9 mouse cellular contexts compared by ENCODE assay signal in genomic region chr10:97159831-97160575, GRCm38 (mm10).
DNase-seq lines count a peak whose midpoint lies in the region; ATAC-seq and TF ChIP-seq lines count a peak whose summit lies in the region.
"Had no signal": no experiment of that assay in that cellular context is flagged by ENCODE, and none has a peak within 500 bp of the region (broad histone marks: within the 10 kb centered on the region; RNA-seq: fewer than 3 reads in every experiment).

No protein-coding gene starts in this region.

- no peaks in the 10 kb centered on the region for H3K9me3 ChIP-seq in E14TG2a.4 (ENCODE audit: low read length)
- no peaks in the 10 kb centered on the region for H3K9me3 ChIP-seq in heart, embryonic 13.5 days
- H3K9me3 ChIP-seq in neural tube, embryonic 13.5 days: no peaks in the 10 kb centered on the region

- no peak overlapping the region for H3K4me3 ChIP-seq in kidney, adult 2 months (ENCODE audit: insufficient read depth, low read depth, low read length)
- no peak overlapping the region for H3K4me3 ChIP-seq in E14TG2a.4 (replicated peaks; ENCODE audit: low read length)
- H3K4me3 ChIP-seq in heart, embryonic 13.5 days: no peak overlapping the region
- no peak overlapping the region for H3K4me3 ChIP-seq in neural tube, embryonic 13.5 days

- H3K27me3 ChIP-seq in kidney, adult 2 months (replicated peaks; ENCODE audit: control insufficient read depth, insufficient read depth, low read length): no peaks in the 10 kb centered on the region
- no peaks in the 10 kb centered on the region for H3K27me3 ChIP-seq in E14TG2a.4 (ENCODE audit: insufficient read depth, low read length)
- H3K27me3 ChIP-seq in heart, embryonic 13.5 days (replicated peaks): no peaks in the 10 kb centered on the region
- H3K27me3 ChIP-seq in neural tube, embryonic 13.5 days: no peaks in the 10 kb centered on the region

- H3K4me1 ChIP-seq in kidney, adult 2 months (ENCODE audit: control insufficient read depth, insufficient read depth, low read length): no peaks in the 10 kb centered on the region
- no peaks in the 10 kb centered on the region for H3K4me1 ChIP-seq in E14TG2a.4 (replicated peaks; ENCODE audit: low read depth, low read length)
- H3K4me1 ChIP-seq in heart, embryonic 13.5 days: peaks cover 12% of the 10 kb centered on the region; the same call in 1 of the 2 replicates
- peaks cover 22% of the 10 kb centered on the region for H3K4me1 ChIP-seq in neural tube, embryonic 13.5 days (replicated peaks)

- TF ChIP-seq POLR2A in kidney, adult 2 months (IDR thresholded peaks at IDR 0.05; ENCODE audit: low read depth, low read length): no peak

- H3K27ac ChIP-seq in kidney, adult 2 months (ENCODE audit: insufficient read depth, low read depth, low read length): no peak overlapping the region
- H3K27ac ChIP-seq in heart, embryonic 13.5 days (replicated peaks): peak overlapping the region; percentile 13; the same call in 1 of the 2 replicates
- H3K27ac ChIP-seq in neural tube, embryonic 13.5 days (replicated peaks): peak overlapping the region; percentile 46; the same call in 1 of the 2 replicates
- H3K27ac ChIP-seq: macrophage had no signal

- no peaks in the 10 kb centered on the region for H3K36me3 ChIP-seq in kidney, adult 2 months (ENCODE audit: control insufficient read depth, insufficient read depth, low read length)
- no peaks in the 10 kb centered on the region for H3K36me3 ChIP-seq in E14TG2a.4 (ENCODE audit: insufficient read depth, low read length)
- no peaks in the 10 kb centered on the region for H3K36me3 ChIP-seq in heart, embryonic 13.5 days
- no peaks in the 10 kb centered on the region for H3K36me3 ChIP-seq in neural tube, embryonic 13.5 days

- no peak overlapping the region for H3K4me2 ChIP-seq in heart, embryonic 13.5 days
- no peak overlapping the region for H3K4me2 ChIP-seq in neural tube, embryonic 13.5 days

- WGBS in kidney, adult 2 months: 52% methylated on average over 10 of the region's 10 CpGs
- 52% methylated on average over 10 of the region's 10 CpGs for WGBS in heart, embryonic 13.5 days
- WGBS in neural tube, embryonic 13.5 days: 50% methylated on average over 10 of the region's 10 CpGs

- no peak overlapping the region for H3K9ac ChIP-seq in heart, embryonic 13.5 days
- H3K9ac ChIP-seq in neural tube, embryonic 13.5 days: no peak overlapping the region

- 0 out of 2 replicates have a peak, but pooled peaks have one; percentile 14 for TF ChIP-seq CTCF in kidney, adult 2 months (conservative IDR thresholded peaks at IDR 0.05; ENCODE audit: insufficient read depth, insufficient read length, low read depth, low read length)
- TF ChIP-seq CTCF in E14TG2a.4 (conservative IDR thresholded peaks at IDR 0.05; ENCODE audit: low read length): peak; percentile 88

- ATAC-seq in heart, embryonic 13.5 days (ENCODE audit: extremely low read depth, insufficient number of reproducible peaks, low FRiP score, low TSS enrichment): no peak
- peak; percentile 60; the same call in 1 of the 2 replicates for ATAC-seq in neural tube, embryonic 13.5 days (ENCODE audit: low read depth)

- DNase-seq in kidney, adult 2 months: peak; percentile 57
- DNase-seq in kidney, adult 18-20 months: no peak
- peak; percentile 95 for DNase-seq in cerebellum, adult 9-10 months
- peak; percentile 16 to 48 for DNase-seq in left cerebral cortex, postnatal 25 days (ENCODE audit: low spot score in 2 of 2)
- no peak for DNase-seq in gastrocnemius, postnatal 36 days

- intact Hi-C loops in left cerebral cortex, postnatal 25 days (cut with DNase I): loop anchor here (2.0 to 5.0 kb wide), 2 partner anchors 153 to 543 kb away; partner anchors contain the start of gene Btg1
- intact Hi-C loops in gastrocnemius, postnatal 36 days (cut with DNase I): loop anchor here (10.0 kb wide), 1 partner anchor 945 kb away; no protein-coding TSS in a partner anchor

Comparison
In these comparisons a context has a peak if more than half of its experiments do, and no peak if none do; other contexts are left out.
1. DNase-seq: peak in kidney, adult 2 months (single experiment), cerebellum, adult 9-10 months (single experiment) and left cerebral cortex, postnatal 25 days (2 of 2); none in kidney, adult 18-20 months (single experiment) and gastrocnemius, postnatal 36 days (0 of 2).